ENCODE assay signal across 24 mouse cellular contexts in genomic region chr1:45420554-45420953, GRCm38 (mm10).
DNase-seq lines count a peak whose midpoint lies in the region; ATAC-seq and TF ChIP-seq lines count a peak whose summit lies in the region.
"Had no signal": no experiment of that assay in that cellular context is flagged by ENCODE, and none has a peak within 500 bp of the region (broad histone marks: within the 10 kb centered on the region; RNA-seq: fewer than 3 reads in every experiment).

No protein-coding gene starts in this region.

- H3K4me3 ChIP-seq in intestine, embryonic 14.5 days (ENCODE audit: low read depth, low read length) = no peak overlapping the region
- H3K4me3 ChIP-seq in intestine, embryonic 15.5 days (replicated peaks) = no peak overlapping the region
- H3K4me3 ChIP-seq in lung, postnatal 0 days (ENCODE audit: low read depth, low read length) = no peak overlapping the region
- H3K4me3 ChIP-seq in stomach, embryonic 16.5 days (replicated peaks; ENCODE audit: low read length) = no peak overlapping the region
- H3K4me3 ChIP-seq: embryonic facial prominence, embryonic 12.5 days; heart, embryonic 12.5 days; hindbrain, embryonic 15.5 days; left cerebral cortex, adult 2 months; liver, embryonic 15.5 days; megakaryocyte, embryonic 14.5 days; neural tube, embryonic 13.5 days had no signal

- H3K4me1 ChIP-seq in intestine, embryonic 14.5 days (replicated peaks; ENCODE audit: control insufficient read depth, insufficient read depth, low read length) = no peaks in the 10 kb centered on the region; the same call in 1 of the 2 replicates
- H3K4me1 ChIP-seq in intestine, embryonic 15.5 days (replicated peaks) = no peaks in the 10 kb centered on the region
- H3K4me1 ChIP-seq in lung, postnatal 0 days (ENCODE audit: insufficient read depth, low read depth, low read length) = no peaks in the 10 kb centered on the region
- no peaks in the 10 kb centered on the region for H3K4me1 ChIP-seq in stomach, embryonic 16.5 days (ENCODE audit: control insufficient read depth, insufficient read depth, low read length)
- H3K4me1 ChIP-seq: embryonic facial prominence, embryonic 12.5 days; heart, embryonic 12.5 days; hindbrain, embryonic 15.5 days; liver, embryonic 15.5 days; megakaryocyte, embryonic 14.5 days; neural tube, embryonic 13.5 days had no signal

- no peak for TF ChIP-seq EP300 in lung, postnatal 0 days (IDR thresholded peaks at IDR 0.05)

- H3K4me2 ChIP-seq in intestine, embryonic 14.5 days (ENCODE audit: low read length) = no peak overlapping the region
- no peak overlapping the region for H3K4me2 ChIP-seq in intestine, embryonic 15.5 days (replicated peaks)
- no peak overlapping the region for H3K4me2 ChIP-seq in lung, postnatal 0 days (replicated peaks; ENCODE audit: low read depth, low read length)
- H3K4me2 ChIP-seq in stomach, embryonic 16.5 days (ENCODE audit: low read depth, low read length) = no peak overlapping the region
- H3K4me2 ChIP-seq: embryonic facial prominence, embryonic 12.5 days; heart, embryonic 12.5 days; hindbrain, embryonic 15.5 days; liver, embryonic 15.5 days; neural tube, embryonic 13.5 days had no signal

- H3K36me3 ChIP-seq in intestine, embryonic 14.5 days (ENCODE audit: control insufficient read depth, insufficient read depth, low read length) = peaks cover 50% of the 10 kb centered on the region
- H3K36me3 ChIP-seq in intestine, embryonic 15.5 days = 0 out of 2 replicates have a peak, but pooled peaks cover 6% of the 10 kb centered on the region
- H3K36me3 ChIP-seq in lung, postnatal 0 days (ENCODE audit: insufficient read depth, low read length) = no peaks in the 10 kb centered on the region
- peaks cover 9% of the 10 kb centered on the region; the same call in 1 of the 2 replicates for H3K36me3 ChIP-seq in stomach, embryonic 16.5 days (ENCODE audit: control insufficient read depth, insufficient read depth, low read length)
- H3K36me3 ChIP-seq: hindbrain, embryonic 15.5 days; liver, embryonic 15.5 days; neural tube, embryonic 13.5 days had no signal

- no peaks in the 10 kb centered on the region for H3K27me3 ChIP-seq in intestine, embryonic 14.5 days (replicated peaks; ENCODE audit: control insufficient read depth, insufficient read depth, low read length)
- no peaks in the 10 kb centered on the region for H3K27me3 ChIP-seq in intestine, embryonic 15.5 days (replicated peaks)
- no peaks in the 10 kb centered on the region for H3K27me3 ChIP-seq in lung, postnatal 0 days (replicated peaks; ENCODE audit: insufficient read depth, low read length)
- no peaks in the 10 kb centered on the region for H3K27me3 ChIP-seq in stomach, embryonic 16.5 days (ENCODE audit: control insufficient read depth, insufficient read depth, low read length)
- H3K27me3 ChIP-seq: embryonic facial prominence, embryonic 12.5 days; heart, embryonic 12.5 days; hindbrain, embryonic 15.5 days; liver, embryonic 15.5 days; megakaryocyte, embryonic 14.5 days; neural tube, embryonic 13.5 days; Patski had no signal

- H3K9ac ChIP-seq in intestine, embryonic 14.5 days (ENCODE audit: low read length) = no peak overlapping the region
- H3K9ac ChIP-seq in intestine, embryonic 15.5 days = no peak overlapping the region
- no peak overlapping the region for H3K9ac ChIP-seq in lung, postnatal 0 days (replicated peaks; ENCODE audit: low read depth)
- H3K9ac ChIP-seq in stomach, embryonic 16.5 days (ENCODE audit: low read length) = no peak overlapping the region
- H3K9ac ChIP-seq: embryonic facial prominence, embryonic 12.5 days; heart, embryonic 12.5 days; hindbrain, embryonic 15.5 days; liver, embryonic 15.5 days; neural tube, embryonic 13.5 days had no signal

- H3K27ac ChIP-seq in intestine, embryonic 14.5 days (ENCODE audit: low read depth) = 0 out of 2 replicates have a peak overlapping the region, but pooled peaks have one; percentile 43
- no peak overlapping the region for H3K27ac ChIP-seq in intestine, embryonic 15.5 days
- no peak overlapping the region for H3K27ac ChIP-seq in lung, postnatal 0 days (ENCODE audit: low read length)
- H3K27ac ChIP-seq in stomach, embryonic 16.5 days (ENCODE audit: low read length) = peak overlapping the region; percentile 46
- H3K27ac ChIP-seq: embryonic facial prominence, embryonic 12.5 days; hindbrain, embryonic 15.5 days; kidney, postnatal 0 days; left cerebral cortex, adult 2 months; liver, embryonic 15.5 days; neural tube, embryonic 13.5 days had no signal

- no peak for ATAC-seq in intestine, embryonic 14.5 days (replicated peaks; ENCODE audit: low FRiP score, low TSS enrichment, low read depth)
- ATAC-seq in intestine, embryonic 15.5 days = no peak
- ATAC-seq in lung, postnatal 0 days = no peak
- ATAC-seq in stomach, embryonic 16.5 days (ENCODE audit: insufficient read depth, low FRiP score) = 0 out of 2 replicates have a peak, but pooled peaks have one; percentile 53
- ATAC-seq: CD4-positive, CD25-positive, alpha-beta regulatory T cell, adult 4 months; forebrain, embryonic 16.5 days; intestine, postnatal 0 days; Patski had no signal

- no peak for TF ChIP-seq CTCF in lung, postnatal 0 days (IDR thresholded peaks at IDR 0.05)

- no peaks in the 10 kb centered on the region for H3K9me3 ChIP-seq in intestine, embryonic 14.5 days (ENCODE audit: control insufficient read depth, low read length)
- H3K9me3 ChIP-seq in intestine, embryonic 15.5 days = no peaks in the 10 kb centered on the region
- H3K9me3 ChIP-seq in lung, postnatal 0 days (ENCODE audit: low read length) = no peaks in the 10 kb centered on the region
- no peaks in the 10 kb centered on the region; the same call in 1 of the 2 replicates for H3K9me3 ChIP-seq in stomach, embryonic 16.5 days (replicated peaks; ENCODE audit: control insufficient read depth, low read length)
- H3K9me3 ChIP-seq: embryonic facial prominence, embryonic 12.5 days; heart, embryonic 12.5 days; hindbrain, embryonic 15.5 days; liver, embryonic 15.5 days; megakaryocyte, embryonic 14.5 days; neural tube, embryonic 13.5 days had no signal

- peak; percentile 45 for DNase-seq in gastrocnemius, adult 18-20 months (ENCODE audit: low spot score)
- DNase-seq in gastrocnemius, postnatal 25 days = no peak
- DNase-seq in intestine, embryonic 14.5 days (ENCODE audit: low spot score) = no peak
- peak; percentile 7 for DNase-seq in lung, postnatal 0 days (ENCODE audit: low spot score)
- DNase-seq in lung, postnatal 10 days = no peak
- DNase-seq: adrenal gland, adult 8-10 months; cerebellum, adult 9-11 months; layer of hippocampus, adult 9-11 months; midbrain, embryonic 14.5 days; right cerebral cortex, adult 18-20 months had no signal

Comparison
In these comparisons a context has a peak if more than half of its experiments do, and no peak if none do; other contexts are left out.
1. DNase-seq: peak in gastrocnemius, adult 18-20 months (single experiment) and lung, postnatal 0 days (single experiment); none in gastrocnemius, postnatal 25 days (single experiment), intestine, embryonic 14.5 days (single experiment) and lung, postnatal 10 days (single experiment).
2. H3K27ac ChIP-seq: peak in intestine, embryonic 14.5 days (single experiment) and stomach, embryonic 16.5 days (single experiment); none in intestine, embryonic 15.5 days (single experiment) and lung, postnatal 0 days (single experiment).